Mouse (Mus musculus) forelimb bud, embryonic 11.5 days (tissue): ENCODE results near the gene Ptprcap.
A peak's percentile ranks its signal among the peaks of the same experiment; 100 is the strongest.
"Not testable (repeated sequence)": the region's sequence is repeated elsewhere in the genome, so short reads cannot be mapped to it uniquely, and the experiment has no call there.

Experiments
- DNase-seq: peaks from one replicate; pipeline ENCODE4 v3.0.0-alpha.2; 2012; ENCODE audit warnings: low read depth, low spot score

The Ptprcap gene

GRCm38 (mm10) chr19:4153232-4153654, at the start of gene Ptprcap:
TSS of gene Ptprcap (plus strand) at chr19:4153604.
- no peak for DNase-seq

GRCm38 (mm10) chr19:4103792-4104191, 49.6 kb upstream of the Ptprcap start:
- no peak for DNase-seq

DNA sequence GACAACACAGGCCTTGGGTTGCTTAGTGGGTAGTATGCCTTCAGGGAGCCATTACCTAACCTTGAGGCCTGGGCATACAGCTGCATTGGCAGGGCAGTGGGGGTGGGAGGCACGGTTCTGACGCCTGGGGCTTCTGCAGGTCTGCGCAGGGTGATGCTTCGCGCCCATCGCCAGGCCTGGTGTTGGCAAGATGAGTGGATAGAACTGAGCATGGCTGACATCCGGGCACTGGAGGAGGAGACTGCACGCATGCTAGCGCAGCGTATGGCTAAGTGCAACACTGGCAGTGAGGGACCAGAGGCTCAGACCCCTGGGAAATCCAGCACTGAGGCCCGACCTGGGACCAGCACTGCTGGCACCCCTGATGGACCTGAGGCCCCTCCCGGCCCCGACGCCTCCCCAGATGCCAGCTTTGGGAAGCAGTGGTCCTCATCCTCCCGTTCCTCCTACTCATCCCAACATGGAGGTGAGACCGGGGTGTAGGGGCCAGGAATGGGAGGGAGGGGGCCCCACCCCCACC, 48.7 kb upstream of the Ptprcap start:
- no peak for DNase-seq

GRCm38 (mm10) chr19:4106654-4107053, 46.8 kb upstream of the Ptprcap start:
- DNase-seq, result no peak

DNA sequence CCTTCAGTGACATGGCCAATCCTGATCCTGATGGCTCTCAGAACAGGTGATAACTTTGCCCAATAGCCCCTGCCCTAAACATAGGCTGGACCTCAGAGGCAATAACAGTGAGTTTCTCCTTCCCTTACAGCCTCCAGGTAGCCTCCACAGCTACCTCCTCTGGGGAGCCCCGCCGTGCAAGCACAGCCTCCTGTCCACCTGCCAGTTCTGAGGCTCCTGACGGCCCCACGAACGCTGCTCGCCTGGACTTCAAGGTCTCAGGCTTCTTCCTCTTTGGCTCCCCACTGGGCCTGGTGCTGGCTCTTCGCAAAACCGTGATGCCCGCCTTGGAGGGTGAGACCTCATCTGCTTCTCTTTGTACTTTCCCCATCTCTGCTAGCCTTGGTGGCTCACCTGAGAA, 44.9 kb upstream of the Ptprcap start:
- DNase-seq, result no peak

DNA sequence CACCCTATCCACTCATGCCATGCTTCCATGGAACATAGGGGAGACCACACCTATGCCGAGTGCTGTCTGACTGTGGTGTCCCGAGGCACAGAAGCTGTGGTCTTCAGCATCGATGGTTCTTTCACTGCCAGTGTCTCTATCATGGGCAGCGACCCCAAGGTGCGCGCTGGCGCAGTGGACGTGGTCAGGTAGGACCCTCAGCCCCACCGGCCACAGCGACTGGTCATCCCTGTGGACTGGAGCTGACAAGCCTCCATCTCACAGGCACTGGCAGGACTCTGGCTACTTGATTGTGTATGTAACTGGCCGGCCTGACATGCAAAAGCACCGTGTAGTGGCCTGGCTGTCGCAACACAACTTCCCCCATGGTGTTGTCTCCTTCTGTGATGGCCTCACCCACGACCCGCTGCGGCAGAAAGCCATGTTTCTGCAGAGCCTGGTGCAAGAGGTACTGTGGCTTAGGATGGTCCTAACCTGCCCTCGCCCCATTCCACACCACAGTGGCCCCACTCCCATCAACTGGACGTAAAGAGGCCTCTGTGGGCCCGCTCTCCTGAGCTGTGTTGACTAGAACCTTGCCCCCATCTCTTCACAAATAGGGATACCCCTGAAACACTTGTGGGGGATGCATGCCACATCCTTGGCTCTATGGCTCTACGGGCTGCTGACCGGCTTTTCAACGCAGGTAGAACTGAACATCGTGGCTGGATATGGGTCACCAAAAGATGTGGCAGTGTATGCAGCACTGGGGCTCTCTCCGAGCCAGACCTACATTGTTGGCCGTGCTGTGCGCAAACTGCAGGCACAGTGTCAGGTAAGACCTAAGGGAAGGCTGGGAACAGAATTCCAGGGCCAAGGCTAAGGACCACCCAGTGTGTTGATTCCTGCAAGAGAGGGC, 41.1 kb upstream of the Ptprcap start:
- no peak for DNase-seq

DNA sequence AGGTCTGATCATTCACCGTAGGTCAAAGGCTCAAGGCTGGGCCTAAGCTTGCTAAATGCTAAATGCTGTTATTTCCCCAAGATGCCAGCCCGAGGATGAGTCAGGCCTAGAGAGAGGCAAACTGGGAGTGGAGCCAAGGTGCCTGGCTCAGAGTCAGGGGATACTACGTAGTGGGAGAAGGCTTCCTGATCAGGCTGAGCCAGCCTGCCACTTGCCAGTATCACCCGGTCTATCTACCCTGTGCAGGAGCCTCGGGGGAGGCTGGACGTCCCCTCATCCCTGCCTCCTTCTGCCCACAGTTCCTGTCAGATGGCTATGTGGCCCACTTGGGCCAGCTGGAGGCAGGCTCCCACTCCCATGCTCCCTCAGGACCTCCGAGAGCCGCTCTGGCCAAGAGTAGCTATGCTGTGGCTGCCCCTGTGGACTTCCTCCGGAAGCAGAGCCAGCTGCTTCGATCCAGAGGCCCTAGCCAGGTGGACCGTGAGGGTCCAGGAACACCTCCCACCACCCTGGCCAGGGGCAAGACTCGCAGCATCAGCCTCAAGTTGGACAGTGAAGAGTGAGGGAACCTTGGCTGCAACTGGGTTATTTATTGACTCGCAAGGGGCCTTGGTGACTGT, 40.1 kb upstream of the Ptprcap start:
- no peak for DNase-seq

GRCm38 (mm10) chr19:4113806-4114230, 39.6 kb upstream of the Ptprcap start:
- no peak for DNase-seq

GRCm38 (mm10) chr19:4114551-4114950, 38.9 kb upstream of the Ptprcap start:
- no peak for DNase-seq

DNA sequence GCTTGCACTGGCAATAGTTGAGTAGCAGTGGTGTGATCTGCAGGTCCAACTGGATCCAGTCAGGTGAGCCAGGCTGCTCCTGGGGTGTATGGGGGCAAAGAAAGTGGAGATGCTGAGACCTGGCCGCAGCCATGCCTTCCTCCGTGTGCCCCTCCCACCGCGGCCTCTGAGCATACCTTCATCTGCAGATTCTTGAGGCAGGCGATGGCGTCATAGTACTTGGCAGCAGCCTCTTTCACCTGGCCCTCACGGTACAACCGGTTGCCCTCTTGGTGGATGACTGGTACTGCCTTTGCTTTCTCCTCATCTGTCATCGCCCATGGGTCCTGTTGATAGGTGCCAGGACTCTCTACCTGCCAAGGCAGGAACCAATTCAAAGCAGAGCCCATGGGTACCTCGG, 38.3 kb upstream of the Ptprcap start:
- DNase-seq, result no peak

- DNase-seq, result no peak
Measured at GRCm38 (mm10) chr19:4115816-4116215, 37.6 kb upstream of the Ptprcap start.

DNA sequence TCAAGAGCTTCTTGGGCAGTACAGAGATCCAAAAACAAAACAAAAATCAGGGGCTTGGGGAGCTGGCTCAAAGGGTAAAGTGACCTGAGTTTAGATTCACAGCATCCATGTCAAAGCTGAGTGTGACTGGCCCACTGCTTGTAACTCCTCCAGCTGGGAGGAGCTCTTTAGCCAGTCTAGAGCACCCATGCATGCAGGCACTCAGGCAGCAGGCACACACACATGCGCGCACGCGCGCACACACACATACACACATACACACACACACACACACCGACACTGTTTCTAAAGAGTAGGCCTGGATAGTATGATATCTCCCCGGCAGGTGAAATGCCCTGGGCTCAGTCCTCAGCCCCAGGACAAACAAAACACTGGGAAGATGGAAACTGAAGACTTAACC, 36.4 kb upstream of the Ptprcap start:
- DNase-seq, result no peak

DNA sequence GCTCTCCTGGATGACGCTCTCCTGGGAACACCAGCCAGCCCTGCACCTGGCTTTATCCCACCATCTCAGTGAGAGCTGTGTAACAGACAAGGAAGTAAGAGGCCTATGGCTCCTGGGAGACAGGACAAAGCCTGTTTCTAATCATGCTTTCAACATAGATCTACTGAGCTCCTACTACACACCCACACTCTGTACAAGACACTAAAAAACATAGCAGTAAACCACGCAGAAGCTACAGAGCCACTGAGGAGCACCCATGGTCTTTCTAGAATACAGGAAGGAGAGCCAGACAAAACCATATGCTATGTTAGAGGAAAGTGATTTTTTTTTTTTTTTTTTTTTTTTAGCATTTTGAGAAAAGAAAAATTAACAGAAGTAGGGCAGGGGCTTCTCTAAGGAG, 35.1 kb upstream of the Ptprcap start:
- DNase-seq, result no peak

DNA sequence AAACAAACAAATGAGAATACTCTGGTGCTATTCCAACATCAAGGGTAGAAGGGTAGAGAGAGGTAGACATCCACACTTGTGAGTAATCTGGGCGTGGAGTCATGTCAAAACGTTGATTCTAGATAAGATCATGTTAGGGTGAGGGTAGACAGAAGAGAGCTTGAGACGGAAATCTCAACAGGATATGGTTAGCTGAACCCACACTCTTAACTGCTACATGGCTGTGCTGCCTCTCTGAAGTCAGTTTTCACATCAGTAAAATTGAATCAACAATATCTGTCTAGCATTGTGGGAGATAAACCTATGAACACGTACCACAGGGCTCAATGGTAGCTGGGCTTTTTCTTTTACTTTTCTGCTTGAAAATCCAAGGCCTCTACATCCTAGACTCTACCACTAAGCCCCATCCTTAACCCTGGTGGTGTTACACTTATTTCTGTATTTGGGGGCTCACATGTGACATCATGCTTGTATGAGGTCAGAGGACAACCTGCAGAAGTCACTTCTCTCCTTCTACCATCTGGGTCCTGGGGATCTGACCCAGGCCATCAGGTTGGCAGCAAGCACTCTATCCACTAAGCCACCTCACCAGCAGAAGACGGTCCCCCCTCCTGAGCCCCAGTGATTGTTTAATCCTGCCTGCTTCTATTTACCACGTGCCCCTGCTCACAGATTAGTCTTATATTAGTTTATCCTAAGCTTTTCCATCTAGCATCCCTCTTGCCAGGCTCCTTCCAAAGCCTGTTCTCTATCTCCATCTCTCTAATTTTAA, 33.5 kb upstream of the Ptprcap start:
- no peak for DNase-seq

DNA sequence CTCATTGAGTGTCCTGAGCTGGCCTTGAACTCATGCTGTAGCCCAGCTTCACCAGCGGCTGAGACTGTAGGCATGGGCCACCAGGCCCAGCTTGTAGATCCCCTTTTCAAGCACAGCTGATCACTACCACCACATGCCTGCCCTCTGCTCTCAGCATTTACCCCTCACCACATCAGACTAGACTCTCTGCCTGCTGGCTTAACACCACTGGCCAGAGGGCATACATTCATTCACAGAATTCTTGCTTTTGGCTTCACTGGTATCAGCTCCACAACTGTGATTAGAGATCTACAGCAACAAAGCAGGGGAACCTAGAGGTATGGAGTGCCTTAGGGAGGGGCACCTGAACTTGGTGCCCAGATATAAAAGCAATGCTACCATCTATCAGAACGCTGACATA, 32.9 kb upstream of the Ptprcap start:
- DNase-seq, result no peak

DNA sequence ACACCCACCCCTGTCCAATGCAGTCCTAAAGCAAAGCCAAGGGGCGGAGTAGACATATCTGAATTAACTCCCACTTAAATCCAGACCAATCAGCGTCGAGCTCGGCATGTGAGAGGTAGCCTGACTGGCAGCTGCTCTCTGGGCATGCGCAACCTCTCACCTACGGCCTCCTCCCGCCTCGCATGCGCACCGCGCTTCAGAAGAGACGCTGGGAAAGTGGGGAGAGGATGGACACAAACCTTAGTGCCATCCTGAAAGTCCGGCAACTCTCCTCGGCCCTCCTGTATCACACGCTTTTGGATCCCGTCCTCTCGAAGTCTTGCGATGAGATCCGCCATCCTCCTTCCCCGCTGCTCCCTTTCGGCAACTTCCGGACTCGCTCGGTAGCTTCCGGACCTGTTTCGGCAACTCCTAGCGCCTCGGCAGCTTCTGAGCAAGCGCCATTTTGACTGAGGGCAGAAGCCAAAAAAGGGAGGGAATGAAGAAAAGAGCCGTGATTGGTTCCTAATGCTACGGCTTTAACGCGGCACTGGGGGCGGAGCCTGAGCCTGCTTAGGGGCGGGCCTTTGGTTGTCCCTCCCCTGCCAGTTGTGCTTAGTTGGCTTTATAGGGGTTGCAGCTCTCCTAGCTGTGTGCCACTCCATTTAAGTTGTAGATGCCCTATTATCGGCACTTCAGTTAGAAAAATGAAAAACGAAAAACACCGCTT, 32.2 kb upstream of the Ptprcap start:
- peak; percentile 98 for DNase-seq

DNA sequence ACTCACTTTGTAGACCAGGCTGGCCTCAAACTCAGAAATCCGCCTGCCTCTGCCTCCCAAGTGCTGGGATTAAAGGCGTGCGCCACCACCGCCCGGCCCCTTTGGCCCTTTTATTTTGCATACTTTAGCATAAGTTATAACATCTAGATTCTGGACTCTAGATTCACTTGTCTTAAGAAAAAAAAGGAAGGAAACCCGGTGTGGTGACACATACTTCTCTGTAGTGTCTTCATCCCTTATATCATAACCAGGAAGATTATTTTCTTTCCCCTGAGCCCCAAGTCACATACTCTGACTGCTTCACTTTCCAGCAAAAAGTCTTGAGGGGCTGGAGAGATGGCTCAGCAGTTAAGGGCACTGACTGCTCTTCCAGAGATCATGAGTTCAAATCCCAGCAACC, 31.5 kb upstream of the Ptprcap start:
- DNase-seq, result not testable (repeated sequence)

DNA sequence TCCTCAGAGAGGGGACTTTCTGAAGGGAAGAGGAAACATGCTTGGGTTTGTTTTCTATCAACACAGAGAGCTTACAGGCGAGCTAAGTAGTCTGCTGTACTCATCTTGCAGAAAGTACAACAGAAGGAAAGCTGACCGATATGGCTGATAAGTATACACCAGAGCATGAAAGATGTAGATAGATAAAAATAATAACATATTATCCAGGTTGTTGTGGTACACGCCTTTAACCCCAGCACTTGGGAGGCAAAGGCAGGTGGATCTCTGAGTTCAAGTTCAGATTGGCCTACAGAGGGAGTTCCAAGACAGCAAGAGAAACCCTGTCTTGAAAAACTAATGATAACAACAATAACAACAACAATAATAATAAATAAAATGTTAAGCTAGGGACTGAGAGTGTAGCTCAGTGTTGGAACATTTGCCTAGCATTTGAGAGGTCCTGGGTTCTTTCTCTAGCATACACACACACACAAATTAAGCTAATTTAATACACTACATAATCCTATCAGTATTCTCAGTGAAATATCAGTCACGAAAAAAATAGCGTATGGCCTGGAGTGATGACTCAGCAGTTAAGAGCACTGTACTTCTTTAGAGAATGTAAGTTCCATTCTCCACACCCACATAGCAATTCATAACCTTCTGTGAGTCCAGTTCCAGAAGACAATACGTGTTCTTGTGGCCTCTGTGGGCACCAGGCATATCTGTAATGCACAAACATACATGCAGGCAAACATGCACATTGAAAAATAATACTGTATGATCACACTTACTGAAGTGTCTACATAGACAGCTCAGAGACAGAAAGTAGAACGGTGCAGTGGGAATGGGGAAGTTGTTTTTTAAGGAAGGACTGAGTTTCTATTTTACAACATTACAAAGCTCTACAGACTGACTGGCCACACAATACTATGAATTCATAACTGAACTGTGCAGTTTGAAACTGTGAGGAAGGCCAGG, 30.7 kb upstream of the Ptprcap start:
- DNase-seq, result no peak

GRCm38 (mm10) chr19:4124432-4124831, 29.0 kb upstream of the Ptprcap start:
- DNase-seq, result no peak

DNA sequence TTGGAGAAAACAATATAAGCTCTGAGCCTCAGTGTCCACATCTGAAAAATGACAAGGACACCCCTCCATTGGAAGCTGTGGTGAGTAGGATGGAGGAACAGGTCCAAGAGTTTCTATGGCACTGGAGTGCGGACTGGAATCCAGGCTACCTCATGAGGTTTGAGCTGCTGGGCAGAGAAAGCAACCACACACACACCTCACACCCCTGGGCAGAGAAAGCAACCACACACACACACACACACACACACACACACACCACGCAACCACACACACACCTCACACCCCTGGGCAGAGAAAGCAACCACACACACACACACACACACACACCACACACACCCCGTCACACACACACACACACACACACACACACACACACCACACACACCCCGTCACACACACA, 28.1 kb upstream of the Ptprcap start:
- not testable (repeated sequence) for DNase-seq
